ENCODE assay signal across 17 mouse cellular contexts in the genomic region with DNA sequence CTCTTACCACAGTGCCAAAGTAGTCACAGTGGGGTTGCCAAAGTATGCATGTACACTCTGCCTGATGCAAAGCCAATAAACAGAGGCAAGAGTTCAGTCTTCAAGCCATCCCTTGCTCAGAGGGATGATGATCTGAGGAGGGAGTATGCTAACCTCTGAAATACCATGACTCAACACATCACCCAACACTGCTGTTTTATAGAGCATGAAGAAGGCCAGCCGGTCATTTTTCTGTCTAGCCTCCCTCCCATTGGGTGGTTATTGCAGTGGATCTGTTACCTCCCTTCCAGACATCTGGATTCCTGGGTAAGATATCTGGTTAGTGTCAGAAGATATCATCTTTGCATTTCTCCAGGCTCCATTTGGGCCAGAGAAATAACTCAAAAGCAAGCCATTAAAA. TPM values are rescaled to one million over a fixed set of nuclear protein-coding genes. Genes with fewer than 3 reads are reported as not detected.
"Had no signal": no experiment of that assay in that cellular context is flagged by ENCODE, and none has a peak within 500 bp of the region (broad histone marks: within the 10 kb centered on the region; RNA-seq: fewer than 3 reads in every experiment).

No protein-coding gene starts in this region.

- H3K9me3 ChIP-seq: lung, embryonic 15.5 days; megakaryocyte, embryonic 14.5 days; midbrain, embryonic 13.5 days; midbrain, embryonic 15.5 days; neural tube, embryonic 12.5 days; stomach, embryonic 15.5 days had no signal

- H3K27me3 ChIP-seq: lung, embryonic 15.5 days; megakaryocyte, embryonic 14.5 days; midbrain, embryonic 13.5 days; midbrain, embryonic 15.5 days; neural tube, embryonic 12.5 days; stomach, embryonic 15.5 days had no signal

- H3K4me3 ChIP-seq: lung, embryonic 15.5 days; megakaryocyte, embryonic 14.5 days; midbrain, embryonic 13.5 days; midbrain, embryonic 15.5 days; neural tube, embryonic 12.5 days; stomach, embryonic 15.5 days had no signal

- H3K36me3 ChIP-seq: lung, embryonic 15.5 days; midbrain, embryonic 13.5 days; midbrain, embryonic 15.5 days; neural tube, embryonic 12.5 days; stomach, embryonic 15.5 days had no signal

- DNase-seq: lung, adult 2 months; lung, postnatal 14 days; lung, postnatal 36 days; right cerebral cortex, postnatal 14 days; thymus, adult 2 months; thymus, postnatal 25 days; thymus, postnatal 4 days had no signal

- H3K4me1 ChIP-seq: lung, embryonic 15.5 days; megakaryocyte, embryonic 14.5 days; midbrain, embryonic 13.5 days; midbrain, embryonic 15.5 days; neural tube, embryonic 12.5 days; stomach, embryonic 15.5 days had no signal

- H3K9ac ChIP-seq: lung, embryonic 15.5 days; midbrain, embryonic 13.5 days; midbrain, embryonic 15.5 days; neural tube, embryonic 12.5 days; stomach, embryonic 15.5 days had no signal

- H3K27ac ChIP-seq: lung, embryonic 15.5 days; macrophage; midbrain, embryonic 13.5 days; midbrain, embryonic 15.5 days; neural tube, embryonic 12.5 days; stomach, embryonic 15.5 days; stomach, postnatal 0 days had no signal

- H3K4me2 ChIP-seq: lung, embryonic 15.5 days; midbrain, embryonic 11.5 days; midbrain, embryonic 13.5 days; midbrain, embryonic 15.5 days; neural tube, embryonic 12.5 days; stomach, embryonic 15.5 days had no signal

- ATAC-seq: lung, postnatal 0 days; midbrain, embryonic 13.5 days; midbrain, embryonic 15.5 days had no signal

RNA-seq across cellular contexts. Expression of a gene that starts 34.2 kb away (rescaled TPM):
- polyA plus RNA-seq: macrophage had no signal
